Mouse (Mus musculus) layer of hippocampus, adult 2 months (tissue): ENCODE measurements at regions not wholly inside any gene's neighbourhood (a gene's known extent, or its start where the extent isn't known, plus 50 kb on each side); places are given as distances from the start of the nearest gene placed in this dataset.

Experiments
- DNase-seq, 2 experiments: peaks; one replicate each; pipeline ENCODE4 v3.0.0; 2022; ENCODE audit warnings: low spot score in 2 of 2
- H3K27ac ChIP-seq: fragments of 200-600 bp; 2 replicates; pipeline ENCODE4 v1.8.1; 2022
- H3K4me3 ChIP-seq: fragments of 200-600 bp; 2 replicates; pipeline ENCODE4 v1.8.1; 2022; ENCODE audit warnings: mild to moderate bottlenecking
- CTCF ChIP-seq: fragments of 200-600 bp; conservative IDR thresholded peaks from 2 replicates; pipeline ENCODE4 v1.8.1; 2022; ENCODE audit warnings: antibody characterized with exemption, mild to moderate bottlenecking, moderate library complexity

GRCm38 (mm10) chr10:96493706-96494105, 123.1 kb upstream of the Btg1 start:
- no peak overlapping the region for H3K4me3 ChIP-seq
- H3K27ac ChIP-seq, result peak overlapping the region; percentile 33; the same call in 1 of the 2 replicates
- DNase-seq, result no peak
- TF ChIP-seq CTCF, result no peak

GRCm38 (mm10) chr10:96496700-96497099, 120.1 kb upstream of the Btg1 start:
- no peak for DNase-seq
- Histone ChIP-seq H3K27ac (no peak overlapping the region), H3K4me3 (no peak overlapping the region)
- TF ChIP-seq CTCF, result no peak

GRCm38 (mm10) chr10:96497482-96497881, 119.3 kb upstream of the Btg1 start:
- DNase-seq, result no peak
- TF ChIP-seq CTCF, result no peak
- no peak overlapping the region for H3K27ac ChIP-seq
- H3K4me3 ChIP-seq, result no peak overlapping the region

GRCm38 (mm10) chr10:96499274-96499673, 117.5 kb upstream of the Btg1 start:
- Histone ChIP-seq H3K4me3 (no peak overlapping the region), H3K27ac (no peak overlapping the region)
- TF ChIP-seq CTCF, result no peak
- DNase-seq, result no peak

- no peak overlapping the region for H3K4me3 ChIP-seq
- TF ChIP-seq CTCF, result no peak
- no peak overlapping the region for H3K27ac ChIP-seq
- no peak for DNase-seq
Observed at GRCm38 (mm10) chr10:96502090-96502728, 114.6 kb upstream of the Btg1 start.

GRCm38 (mm10) chr10:96502736-96503135, 114.1 kb upstream of the Btg1 start:
- no peak overlapping the region for H3K27ac ChIP-seq

GRCm38 (mm10) chr10:96504340-96504739, 112.5 kb upstream of the Btg1 start:
- no peak for DNase-seq
- TF ChIP-seq CTCF, result no peak
- H3K27ac ChIP-seq, result no peak overlapping the region
- no peak overlapping the region for H3K4me3 ChIP-seq

More at GRCm38 (mm10) chr10:96502736-96503135, 114.1 kb upstream of the Btg1 start:
- no peak for TF ChIP-seq CTCF
- H3K4me3 ChIP-seq, result no peak overlapping the region
- DNase-seq, result no peak

GRCm38 (mm10) chr10:96515164-96515922, 101.5 kb upstream of the Btg1 start:
- H3K27ac ChIP-seq, result no peak overlapping the region
- no peak overlapping the region for H3K4me3 ChIP-seq
- DNase-seq, result no peak
- no peak for TF ChIP-seq CTCF

GRCm38 (mm10) chr10:96515923-96516258, 100.9 kb upstream of the Btg1 start:
- no peak for TF ChIP-seq CTCF
- no peak overlapping the region for H3K4me3 ChIP-seq
- no peak overlapping the region for H3K27ac ChIP-seq
- no peak for DNase-seq

GRCm38 (mm10) chr10:96519411-96519810, 97.4 kb upstream of the Btg1 start:
- DNase-seq, result peak in 1 of 2 experiments; percentile 8

GRCm38 (mm10) chr10:96520995-96521760, 95.6 kb upstream of the Btg1 start:
- no peak overlapping the region for H3K27ac ChIP-seq
- H3K4me3 ChIP-seq, result no peak overlapping the region
- no peak for DNase-seq
- no peak for TF ChIP-seq CTCF

More at GRCm38 (mm10) chr10:96519411-96519810, 97.4 kb upstream of the Btg1 start:
- Histone ChIP-seq H3K27ac (no peak overlapping the region), H3K4me3 (no peak overlapping the region)
- no peak for TF ChIP-seq CTCF

- H3K27ac ChIP-seq, result no peak overlapping the region
Observed at GRCm38 (mm10) chr10:96523967-96524801, 92.6 kb upstream of the Btg1 start.

More at GRCm38 (mm10) chr10:96523967-96524801, 92.6 kb upstream of the Btg1 start:
- no peak for TF ChIP-seq CTCF
- H3K4me3 ChIP-seq, result peak overlapping the region; percentile 22
- DNase-seq, result no peak
